Mouse (Mus musculus) left cerebral cortex, adult 11 months (tissue): ENCODE measurements around the gene 1700001C19Rik.
"Not testable (repeated sequence)": the region's sequence is repeated elsewhere in the genome, so short reads cannot be mapped to it uniquely, and the experiment has no call there.

ENCODE experiments used
- DNase-seq: peaks from one replicate; pipeline ENCODE4 v3.0.0; 2022; ENCODE audit warnings: low spot score

Gene 1700001C19Rik

DNA sequence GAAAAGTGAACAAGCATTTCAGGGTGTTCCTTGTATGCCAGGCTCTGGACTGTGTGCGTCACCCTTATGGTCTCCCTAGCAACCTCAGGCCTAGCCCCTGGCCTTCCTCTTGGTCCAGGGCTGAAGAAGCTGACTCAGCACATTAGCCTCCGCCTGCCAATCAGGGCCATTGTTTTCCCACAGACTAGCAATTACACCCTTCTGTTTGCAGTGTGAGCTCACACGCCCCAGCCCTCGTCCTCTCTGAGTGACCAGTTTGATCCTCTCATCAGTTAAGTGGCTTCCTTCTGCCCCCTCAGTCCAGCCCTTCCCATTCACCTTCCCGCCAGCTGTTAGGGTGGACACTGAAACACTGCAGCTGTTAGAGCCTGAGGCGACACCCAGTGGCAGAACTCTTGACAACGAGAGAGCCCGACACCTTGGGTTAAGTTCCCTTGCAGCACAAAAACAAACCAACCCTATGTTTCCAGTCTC, 8.3 kb downstream of the 1700001C19Rik start:
- no peak for DNase-seq

DNA sequence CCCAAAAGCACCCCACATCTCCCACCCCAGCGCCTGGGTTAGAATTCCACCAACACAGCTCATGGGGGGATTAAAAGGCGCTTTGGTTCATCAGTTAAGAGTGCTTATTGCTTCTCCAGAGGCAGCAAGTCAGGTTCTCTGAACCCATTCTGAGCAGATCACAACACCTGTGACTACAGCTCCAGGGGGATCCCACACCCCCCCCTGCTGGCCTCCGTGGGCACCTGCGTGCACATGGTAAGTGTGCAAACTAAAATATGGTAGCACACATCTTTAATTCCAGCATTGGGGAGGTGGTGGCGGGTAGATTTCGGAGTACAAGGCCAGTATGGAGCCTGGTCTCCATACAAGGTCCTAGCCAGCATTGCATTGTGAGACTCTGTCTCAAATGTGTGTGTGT, 9.9 kb downstream of the 1700001C19Rik start:
- DNase-seq, result no peak

DNA sequence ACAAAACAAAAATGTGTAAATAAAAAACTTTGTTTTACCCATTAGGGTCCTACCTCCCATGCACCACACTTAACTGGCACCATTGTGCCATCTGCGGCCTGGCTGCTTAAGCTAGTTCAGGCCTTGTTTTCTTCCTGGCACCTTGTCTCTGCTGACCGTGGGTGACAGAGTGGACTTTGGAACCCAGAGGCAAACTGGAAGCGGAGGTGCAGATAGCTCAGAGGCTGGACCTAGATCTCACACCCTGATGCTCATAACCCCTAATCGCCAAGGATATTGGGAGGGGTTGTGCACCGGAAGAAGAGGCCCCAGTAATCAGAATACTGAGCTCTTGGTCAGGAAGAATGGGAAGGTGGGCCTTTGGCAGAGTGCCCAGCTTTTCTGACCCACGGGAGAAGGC, 13.0 kb downstream of the 1700001C19Rik start:
- no peak for DNase-seq

DNA sequence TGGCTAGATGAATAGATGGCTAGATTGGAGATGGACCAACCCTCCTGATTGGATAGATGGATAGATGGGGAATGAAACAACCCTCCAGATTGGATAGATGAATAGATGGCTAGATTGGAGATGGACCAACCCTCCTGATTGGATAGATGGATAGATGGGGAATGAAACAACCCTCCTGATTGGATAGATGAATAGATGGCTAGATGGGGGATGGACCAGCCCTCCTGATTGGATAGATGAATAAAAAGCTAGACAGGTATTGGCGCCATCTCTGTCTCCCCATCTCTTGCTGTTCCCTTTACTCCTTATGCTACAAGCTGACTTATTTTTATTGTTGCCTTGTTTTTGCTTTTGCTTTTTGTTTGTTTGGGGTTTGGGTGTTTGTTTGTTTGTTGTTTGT, 14.6 kb downstream of the 1700001C19Rik start:
- DNase-seq, result not testable (repeated sequence)

DNA sequence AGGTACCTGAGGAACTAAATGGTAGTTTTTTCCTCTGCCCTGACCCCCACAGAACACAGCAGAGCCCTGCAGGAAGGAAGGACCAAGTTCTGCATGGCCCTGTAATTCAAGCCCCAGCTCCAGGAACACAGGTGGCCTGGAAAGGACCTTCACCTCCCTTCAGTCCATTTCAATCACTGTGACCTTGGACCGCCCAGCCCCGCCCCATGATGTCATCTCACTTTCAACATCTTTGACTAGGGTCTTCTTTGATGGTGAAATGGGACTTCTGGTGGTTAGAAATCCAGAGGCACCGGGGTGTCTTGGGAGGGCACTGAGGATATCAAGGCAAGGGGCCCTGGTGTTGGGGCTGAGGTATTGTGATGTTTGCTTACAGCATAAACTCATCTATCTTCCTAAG, 15.6 kb downstream of the 1700001C19Rik start:
- DNase-seq, result no peak

DNA sequence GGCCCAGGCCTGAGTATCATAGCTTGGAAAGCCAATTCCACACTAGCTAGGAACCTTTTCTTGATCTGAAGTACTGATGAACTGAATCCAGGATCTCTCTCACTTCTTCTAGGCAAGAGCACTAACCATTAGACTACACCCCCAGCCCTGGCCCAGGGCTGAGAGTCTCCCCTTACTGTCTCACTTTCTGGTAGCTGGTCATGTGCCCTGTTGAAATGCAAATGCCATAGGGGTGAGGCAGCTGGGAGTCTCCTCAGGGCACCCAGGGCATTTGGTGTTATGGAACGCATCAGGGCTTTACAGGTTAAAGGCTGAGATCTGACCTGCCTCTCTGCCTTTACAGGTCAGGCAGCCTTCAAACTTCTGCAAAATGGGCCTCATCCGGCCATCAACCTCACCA, 17.0 kb downstream of the 1700001C19Rik start:
- no peak for DNase-seq

DNA sequence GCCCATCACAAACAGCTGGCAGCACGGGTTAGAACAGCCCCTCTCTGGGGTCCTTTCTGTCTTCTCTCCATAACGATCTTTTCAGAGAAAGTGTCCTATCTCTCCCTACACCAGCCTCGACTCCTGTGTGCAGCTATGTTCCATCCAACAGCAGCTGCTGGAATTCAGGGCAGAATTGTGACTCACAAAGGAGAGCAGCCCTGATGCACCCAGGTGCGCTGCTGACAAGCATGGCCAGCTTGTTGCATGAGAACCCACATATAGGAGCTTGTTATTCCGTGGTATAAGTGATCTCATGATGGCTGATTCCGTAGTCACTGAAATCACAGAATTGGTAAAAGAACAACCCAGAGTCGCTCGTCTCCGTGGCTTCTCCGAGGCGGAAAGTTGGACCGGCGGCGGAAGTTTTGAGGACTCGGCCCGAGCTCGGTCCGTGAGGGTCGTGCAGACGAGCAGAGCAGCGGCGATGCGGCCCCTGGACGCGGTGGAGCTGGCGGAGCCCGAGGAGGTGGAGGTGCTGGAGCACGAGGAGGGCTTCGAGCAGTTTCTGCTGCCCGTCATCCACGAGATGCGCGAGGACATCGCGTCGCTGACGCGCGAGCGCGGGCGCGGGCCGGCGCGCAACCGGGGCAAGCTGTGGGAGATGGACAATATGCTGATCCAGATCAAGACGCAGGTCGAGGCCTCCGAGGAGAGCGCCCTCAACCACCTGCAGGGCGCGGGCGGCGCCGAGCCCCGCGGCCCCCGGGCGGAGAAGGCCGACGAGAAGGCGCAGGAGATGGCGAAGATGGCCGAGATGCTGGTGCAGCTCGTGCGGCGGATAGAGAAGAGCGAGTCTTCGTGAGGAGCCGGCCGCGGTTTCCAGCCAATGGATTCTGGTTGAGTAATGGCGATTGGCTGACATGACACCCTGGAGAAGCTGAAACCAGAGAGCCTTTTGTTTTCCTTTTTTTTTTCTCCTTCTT, 27.0 kb downstream of the 1700001C19Rik start:
- DNase-seq, result not testable (repeated sequence)

DNA sequence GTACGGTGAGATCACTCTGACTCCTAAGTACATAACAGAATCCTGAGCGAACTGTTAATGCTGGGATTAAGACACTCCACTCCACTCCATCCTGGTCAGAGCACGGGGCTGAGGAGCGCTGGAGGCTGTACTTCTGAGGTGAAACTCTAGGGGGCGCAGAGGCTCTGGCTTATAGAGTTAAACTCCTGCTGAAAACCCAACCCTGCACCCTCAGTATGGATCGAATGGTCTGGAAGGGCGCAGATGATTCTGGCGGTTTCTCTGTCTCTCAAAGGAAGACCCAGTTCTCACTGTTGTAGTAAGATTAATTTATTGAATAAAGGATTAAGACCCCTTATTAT, 28.6 kb downstream of the 1700001C19Rik start:
- DNase-seq, result peak; percentile 22

DNA sequence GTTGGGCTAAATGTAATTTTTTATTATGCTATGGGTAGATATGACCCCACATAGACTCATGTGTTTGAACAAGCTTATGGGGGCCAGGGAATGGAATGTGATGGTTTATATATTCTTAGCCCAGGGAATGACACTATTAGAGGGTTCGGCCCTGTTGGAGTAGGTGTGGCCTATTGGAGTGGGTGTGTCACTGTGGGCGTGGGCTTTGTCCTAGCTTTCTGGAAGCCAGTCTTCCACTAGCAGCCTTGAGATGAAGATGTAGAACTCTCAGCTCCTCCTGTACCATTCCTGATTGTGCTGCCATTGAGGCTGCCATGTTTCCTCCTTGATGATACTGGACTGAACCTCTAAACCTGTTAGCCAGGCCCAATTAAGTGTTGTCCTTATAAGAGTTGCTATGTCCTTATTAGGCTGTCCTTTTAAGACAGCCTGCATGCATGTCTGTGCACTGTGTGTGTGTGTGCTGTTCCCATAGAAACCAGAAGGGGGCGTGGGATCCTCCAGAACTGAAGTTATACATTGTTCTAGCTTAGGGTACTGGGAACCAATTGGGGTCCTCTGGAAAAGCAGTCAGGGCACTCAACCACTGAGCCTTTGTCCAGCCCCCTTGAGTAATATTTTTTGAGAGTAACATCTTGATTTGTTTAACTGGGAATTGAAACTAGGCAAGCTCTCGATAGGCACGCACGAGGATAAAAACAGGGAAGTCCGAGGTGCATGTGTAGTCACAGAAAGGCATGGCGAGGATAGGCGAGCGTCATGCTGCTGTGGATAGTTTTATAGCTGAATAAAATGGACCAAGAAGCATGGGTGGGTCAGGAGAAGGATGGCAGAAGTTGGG, 29.2 kb downstream of the 1700001C19Rik start:
- DNase-seq, result no peak

DNA sequence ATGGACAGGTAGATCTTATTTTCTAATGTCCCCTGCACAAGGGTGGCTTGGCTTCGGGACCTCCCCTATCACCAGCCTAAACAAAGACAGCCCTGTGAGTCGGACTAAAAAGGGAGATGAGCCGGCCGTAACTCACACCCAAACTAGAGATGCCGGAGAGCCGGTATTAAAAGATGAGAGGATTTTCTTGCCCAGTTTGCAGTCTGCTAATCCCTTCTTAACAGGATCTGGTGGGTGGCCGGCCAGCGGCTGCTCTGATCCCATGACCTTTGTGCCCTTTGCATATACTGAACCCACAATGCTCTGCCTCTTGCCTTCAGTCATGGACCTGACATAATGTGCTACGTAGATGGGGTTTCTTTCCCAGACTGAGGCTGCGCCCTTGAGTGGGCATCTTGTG, 36.7 kb downstream of the 1700001C19Rik start, which contains the start of gene Guca1a:
Gene Guca1a (minus strand): TSS at position 134 of the 400 bp plus-strand sequence.
- DNase-seq, result no peak

DNA sequence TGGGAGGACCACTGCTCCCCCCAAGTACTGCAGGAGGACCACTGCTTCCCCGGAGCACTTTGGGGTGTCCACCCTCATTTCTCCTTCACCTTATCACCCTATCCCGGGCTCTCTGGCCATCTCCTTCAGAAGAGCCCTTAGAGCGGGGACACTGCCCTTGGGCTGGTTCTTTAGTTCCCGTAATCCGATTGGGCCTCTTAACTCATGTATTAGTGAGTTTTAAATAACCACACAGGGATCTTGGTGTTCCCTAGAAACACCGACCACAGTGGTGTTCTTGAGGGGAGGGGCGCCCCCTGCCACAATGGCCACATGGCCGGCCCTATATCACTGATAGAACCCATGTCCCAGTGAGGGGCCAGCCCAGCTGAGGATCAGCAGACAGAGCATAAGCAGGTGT, 38.1 kb downstream of the 1700001C19Rik start:
- DNase-seq, result no peak

DNA sequence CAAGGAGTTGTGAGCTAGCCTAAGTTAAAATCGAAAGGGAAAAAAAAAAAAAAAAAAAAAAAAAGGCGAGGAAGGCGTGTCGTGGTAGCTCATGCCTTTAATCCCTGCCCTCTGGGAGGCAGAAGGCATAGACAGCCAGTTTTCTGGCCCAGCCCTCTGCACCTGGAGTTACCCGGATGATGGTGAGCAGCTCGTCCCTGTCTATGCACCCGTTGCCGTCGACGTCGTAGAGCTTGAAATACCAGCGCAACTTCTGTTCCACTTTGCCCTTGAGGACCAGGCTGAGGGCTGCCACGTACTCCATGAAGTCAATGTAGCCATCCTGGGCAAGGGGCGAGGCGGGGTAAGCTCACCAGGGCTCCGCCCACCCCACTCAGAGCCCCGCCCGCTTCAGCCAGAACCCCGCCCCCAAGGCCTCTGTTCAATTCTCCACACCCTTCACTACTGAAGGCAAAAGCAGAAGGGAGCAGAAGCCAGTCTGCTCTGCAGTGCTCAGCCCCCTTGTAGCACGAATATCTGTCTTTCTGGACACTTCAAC, 41.7 kb downstream of the 1700001C19Rik start:
- no peak for DNase-seq

DNA sequence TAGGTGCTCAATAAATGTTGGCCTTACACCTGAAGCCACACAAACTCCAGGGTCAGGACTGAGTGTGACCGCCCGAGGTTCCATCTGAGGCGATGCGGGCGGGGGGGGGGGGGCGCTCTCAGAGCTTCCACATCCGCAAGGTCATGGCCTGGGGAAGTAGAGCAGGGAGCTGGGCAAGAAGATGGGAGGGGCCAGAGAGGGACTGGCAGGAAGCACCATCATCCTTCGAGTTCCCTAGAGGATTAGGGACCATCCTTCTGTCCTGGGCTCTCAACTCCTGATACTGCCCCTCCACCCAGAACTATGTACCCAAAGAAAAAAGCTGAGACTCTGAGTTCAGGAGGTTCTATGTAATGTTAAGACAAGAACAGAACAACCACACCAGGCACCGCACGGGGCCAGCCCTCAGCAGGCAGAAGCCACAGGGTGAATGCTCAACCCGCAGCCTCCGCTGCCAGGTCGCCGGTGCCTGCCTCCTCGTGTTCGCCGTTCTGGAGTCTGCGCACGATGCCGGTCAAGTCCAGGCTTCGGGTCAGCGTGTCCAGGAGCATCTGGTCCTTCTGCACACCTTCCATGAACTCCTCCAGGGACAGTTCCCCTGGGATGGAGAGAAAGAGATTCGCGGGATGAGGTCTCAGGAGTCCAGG, 42.8 kb downstream of the 1700001C19Rik start:
- no peak for DNase-seq

DNA sequence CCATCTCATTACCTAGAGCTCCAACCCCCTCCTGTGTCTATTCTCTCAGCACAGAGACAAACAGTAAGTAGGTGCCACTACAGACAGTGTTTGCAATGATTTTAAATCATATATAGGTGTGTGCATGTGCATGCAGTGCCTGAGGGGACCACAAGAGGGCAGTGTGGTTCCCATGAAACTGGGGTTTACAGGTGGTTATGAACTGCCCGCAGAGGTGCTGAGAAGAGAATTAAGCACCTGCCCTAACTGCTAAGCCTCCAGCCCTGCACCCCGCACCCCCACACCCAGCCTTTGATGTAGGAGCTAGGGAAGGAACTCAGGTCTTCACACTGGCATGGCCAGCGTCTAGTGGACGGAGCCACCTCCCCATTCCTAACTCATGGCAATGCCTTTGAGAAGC, 50.5 kb downstream of the 1700001C19Rik start:
- DNase-seq, result no peak

DNA sequence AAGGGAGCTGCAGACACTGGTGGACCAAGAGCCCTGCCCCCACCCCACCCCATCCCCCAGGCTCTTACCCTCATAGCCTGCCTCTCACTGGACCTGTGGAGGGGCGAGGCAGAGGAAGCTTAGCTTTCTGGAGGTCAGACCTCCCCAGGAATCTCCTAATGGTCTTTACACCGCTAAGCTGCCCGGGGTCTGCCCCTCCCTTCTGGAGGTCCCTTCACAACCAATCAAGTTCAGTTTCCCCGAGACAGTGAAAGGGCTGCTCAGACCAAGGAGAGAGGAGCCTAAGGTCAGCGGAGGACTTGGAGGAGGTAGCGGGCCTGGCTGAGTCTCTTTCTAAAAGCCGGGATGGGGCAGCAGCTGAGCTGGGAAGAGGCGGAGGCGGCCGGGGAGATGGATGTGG, 52.0 kb downstream of the 1700001C19Rik start, which contains the start of gene Guca1b:
Gene Guca1b (plus strand): TSS at position 249 of the 400 bp plus-strand sequence.
- DNase-seq, result no peak

DNA sequence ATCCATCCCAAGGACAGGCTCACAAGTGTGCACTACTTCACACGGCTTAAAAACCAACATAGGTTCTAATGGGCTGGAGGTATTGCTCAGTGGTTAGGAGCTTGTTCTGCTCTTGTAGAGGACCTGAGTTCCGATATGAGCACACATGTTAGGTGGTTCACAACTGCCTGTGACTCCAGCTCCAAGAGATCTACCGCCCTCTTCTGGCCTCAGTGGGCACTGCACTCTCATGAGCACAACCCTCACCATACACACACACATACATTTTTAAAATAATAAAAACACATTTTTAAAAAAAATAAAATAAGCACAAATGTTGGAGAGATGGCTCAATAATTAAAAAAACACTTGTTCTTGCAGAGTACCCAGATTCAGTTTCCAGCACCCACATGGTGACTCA, 53.1 kb downstream of the 1700001C19Rik start:
- no peak for DNase-seq

DNA sequence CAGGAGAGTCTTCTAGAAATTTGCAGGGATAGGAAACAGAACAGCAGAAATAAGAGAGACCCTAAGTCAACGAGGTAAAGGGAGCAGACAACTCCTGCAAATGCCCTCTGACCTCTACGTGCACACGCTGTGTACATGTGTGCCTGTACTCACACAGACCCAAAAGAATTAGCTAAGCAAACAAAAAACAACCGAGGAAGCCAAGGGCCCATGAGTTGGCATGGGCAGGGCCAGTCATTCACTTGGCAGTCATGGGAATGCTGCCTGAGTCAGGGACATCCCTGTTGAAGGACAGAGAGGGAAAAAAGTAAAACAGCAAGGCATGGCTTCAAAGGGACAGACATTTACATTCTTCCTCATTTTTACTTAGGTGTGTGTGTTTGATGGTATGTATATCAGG, 53.9 kb downstream of the 1700001C19Rik start:
- no peak for DNase-seq

DNA sequence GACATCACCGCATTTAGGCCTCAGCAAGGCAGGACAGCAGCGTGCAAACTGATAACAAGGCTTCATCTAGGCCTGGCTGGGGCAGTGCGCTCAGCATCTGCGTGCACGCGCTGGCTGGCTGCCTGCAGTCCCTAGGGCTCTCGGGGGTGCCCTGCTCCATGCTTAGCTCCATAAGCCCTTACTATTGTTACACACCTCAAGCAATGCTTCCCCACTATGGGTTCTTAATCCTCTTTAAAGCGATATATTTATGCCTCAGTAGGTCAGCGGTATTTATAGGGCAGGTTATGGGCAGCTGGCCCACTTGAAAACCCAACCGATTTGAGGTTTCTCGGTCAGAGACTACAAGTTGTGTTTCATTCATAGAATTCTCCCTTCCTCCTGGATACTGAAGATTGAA, 55.3 kb downstream of the 1700001C19Rik start:
- DNase-seq, result no peak

DNA sequence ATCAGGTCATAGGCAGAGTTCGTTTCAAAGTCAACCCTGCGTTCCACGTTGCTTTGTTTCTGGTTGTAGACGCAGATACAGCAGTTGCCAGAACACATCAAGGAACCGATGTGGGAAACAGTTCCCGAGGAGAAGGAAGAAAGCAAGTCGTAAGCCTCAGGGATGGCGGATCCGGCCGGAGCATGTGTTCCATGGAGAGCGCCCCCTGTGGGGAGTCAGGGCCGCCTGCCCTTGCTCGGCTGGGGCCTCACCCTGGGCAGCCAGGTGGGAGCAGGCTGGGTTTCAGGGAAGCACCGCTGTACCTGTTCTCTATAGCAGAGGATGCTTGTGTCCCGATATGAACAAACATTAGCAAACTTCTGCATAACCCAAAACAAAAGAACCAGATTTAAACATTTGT, 59.0 kb downstream of the 1700001C19Rik start:
- no peak for DNase-seq

DNA sequence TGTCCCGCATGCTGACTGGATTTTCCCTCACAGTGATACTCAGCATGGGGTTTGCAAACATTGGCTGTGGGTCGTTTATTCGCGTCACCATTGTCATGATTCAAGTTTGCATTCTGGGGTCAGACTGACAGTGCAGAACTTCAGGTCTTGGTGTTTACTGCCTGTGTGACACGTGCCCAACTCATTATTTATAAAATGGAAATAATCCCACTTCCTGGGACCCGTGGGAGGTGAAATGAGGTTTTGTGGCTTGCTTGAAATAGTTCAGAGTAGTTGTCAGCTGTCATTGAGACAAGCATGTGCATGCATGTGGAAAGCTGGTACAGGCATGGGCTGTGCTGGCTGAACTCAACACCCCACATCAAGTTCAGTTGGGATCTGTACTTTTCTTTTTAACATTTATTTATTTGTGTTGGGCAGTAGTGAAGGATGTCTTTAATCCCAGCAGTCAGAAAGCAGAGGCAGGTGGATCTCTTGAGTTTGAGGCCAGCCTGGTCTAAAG, 60.3 kb downstream of the 1700001C19Rik start:
- no peak for DNase-seq

DNA sequence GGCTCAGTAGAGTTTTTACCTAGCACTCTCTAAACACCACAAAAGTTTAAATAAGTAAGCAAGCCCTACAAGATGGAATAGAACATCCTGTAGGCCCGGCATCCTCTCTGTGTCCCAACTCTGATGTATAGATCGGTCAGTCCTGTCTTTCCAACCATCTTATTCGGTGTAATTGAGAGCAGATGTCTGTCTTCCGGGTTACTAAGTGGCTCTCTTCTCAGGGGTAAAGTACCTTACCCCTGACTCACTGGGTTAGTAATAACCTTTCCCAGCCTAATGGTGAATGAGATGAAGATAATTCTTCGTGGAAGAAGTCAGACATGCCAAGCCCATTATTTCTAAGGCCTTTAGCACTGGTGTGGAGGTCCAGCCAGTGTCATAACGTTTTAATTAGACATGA, 63.2 kb downstream of the 1700001C19Rik start:
- DNase-seq, result no peak

DNA sequence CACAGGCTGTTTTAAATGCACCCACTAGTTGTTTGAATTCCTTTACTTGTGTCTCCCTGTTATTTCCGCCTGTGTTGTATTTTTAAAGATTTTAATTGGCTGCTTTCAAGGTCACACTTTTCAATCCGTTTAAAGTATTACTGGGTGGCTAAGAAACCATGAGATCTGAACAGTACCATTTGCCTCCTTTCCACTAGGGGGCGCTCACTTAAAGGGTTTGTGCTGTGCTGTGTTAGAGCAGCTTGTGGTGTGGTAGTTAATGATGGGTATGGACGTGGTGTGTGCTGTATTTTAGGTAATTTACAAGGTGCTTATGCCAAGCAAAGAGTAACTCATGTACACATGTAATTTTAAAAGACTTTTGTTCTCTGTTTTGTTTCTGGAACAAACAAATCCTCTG, 65.7 kb downstream of the 1700001C19Rik start:
- DNase-seq, result peak; percentile 48
